Mouse (Mus musculus) G1E (cell line): Measurements from ENCODE around the gene P2rx4.

Source experiments
- CTCF ChIP-seq: IDR thresholded peaks from 2 replicates; pipeline ENCODE4 v1.5.1; 2012; ENCODE audit warnings: low read depth, low read length, inconsistent platforms, mixed read lengths
- GATA1 ChIP-seq: IDR thresholded peaks from 2 replicates; pipeline ENCODE4 v1.6.1; 2012; ENCODE audit warnings: borderline replicate concordance, low read length, inconsistent platforms, mixed read lengths
- POLR2AphosphoS5 ChIP-seq: IDR thresholded peaks from 2 replicates; pipeline ENCODE4 v1.6.1; 2012; ENCODE audit warnings: low read depth, low read length, inconsistent platforms; ENCODE audit not compliant: insufficient replicate concordance
- TAL1 ChIP-seq: conservative IDR thresholded peaks from 2 replicates; pipeline ENCODE4 v1.6.1; 2012; ENCODE audit warnings: low read depth, low read length, inconsistent platforms, mixed read lengths

DNA sequence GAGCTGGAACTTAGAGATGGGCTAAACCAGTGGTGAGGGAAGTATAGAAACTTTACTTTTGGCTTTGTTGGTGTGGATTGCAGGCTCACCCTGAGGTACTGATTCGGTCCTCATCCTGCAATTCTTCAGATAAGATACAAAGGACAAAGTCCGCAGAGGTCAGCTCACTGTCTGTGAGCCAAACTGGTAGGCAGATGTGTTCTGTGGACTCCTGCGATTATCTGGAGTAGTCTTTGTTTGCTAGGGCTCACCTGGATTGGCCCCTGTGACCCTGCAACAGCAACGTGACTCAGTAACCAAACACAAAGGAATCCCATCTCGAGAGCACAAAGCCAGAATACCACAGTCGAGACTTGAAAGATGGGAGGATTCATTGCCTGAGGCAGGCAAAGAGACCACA, 16.9 kb upstream of the P2rx4 start:
- no peak for TF ChIP-seq CTCF
- TF ChIP-seq GATA1 = no peak
- TF ChIP-seq TAL1 = no peak
- no peak for TF ChIP-seq POLR2AphosphoS5
